Mouse (Mus musculus): ENCODE data around the gene Trappc3.

The Trappc3 gene

DNA sequence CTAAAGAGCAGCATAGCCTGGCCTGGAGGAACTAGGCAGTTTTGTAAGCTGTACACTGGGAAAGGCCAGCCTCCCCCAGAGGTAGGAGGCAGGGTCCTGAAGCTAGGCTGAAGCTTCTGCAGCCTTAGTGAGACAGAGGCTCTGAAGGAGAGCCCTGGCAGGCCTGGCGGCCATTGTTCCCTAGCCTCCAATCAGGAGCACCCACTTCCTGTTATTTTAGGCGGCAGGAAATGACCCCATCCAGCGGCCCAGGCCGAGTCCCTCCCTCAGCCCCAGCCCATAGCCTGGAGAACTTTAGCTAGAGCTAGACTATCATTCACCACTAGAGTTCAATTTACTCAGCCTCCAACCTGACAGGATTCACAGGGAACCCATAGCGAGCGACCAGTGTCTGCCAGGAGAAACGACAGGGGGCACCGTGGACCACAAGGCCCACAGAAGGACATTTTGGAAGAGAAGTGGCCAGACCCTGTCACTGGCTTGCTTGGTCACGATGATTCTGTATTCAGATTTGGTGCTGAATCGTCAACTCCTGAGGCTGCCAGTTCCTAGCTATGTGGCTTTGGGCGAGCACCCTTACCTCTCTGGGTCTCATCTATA is 10.4 kb upstream of the Trappc3 start:
- no peak for DNase-seq

DNA sequence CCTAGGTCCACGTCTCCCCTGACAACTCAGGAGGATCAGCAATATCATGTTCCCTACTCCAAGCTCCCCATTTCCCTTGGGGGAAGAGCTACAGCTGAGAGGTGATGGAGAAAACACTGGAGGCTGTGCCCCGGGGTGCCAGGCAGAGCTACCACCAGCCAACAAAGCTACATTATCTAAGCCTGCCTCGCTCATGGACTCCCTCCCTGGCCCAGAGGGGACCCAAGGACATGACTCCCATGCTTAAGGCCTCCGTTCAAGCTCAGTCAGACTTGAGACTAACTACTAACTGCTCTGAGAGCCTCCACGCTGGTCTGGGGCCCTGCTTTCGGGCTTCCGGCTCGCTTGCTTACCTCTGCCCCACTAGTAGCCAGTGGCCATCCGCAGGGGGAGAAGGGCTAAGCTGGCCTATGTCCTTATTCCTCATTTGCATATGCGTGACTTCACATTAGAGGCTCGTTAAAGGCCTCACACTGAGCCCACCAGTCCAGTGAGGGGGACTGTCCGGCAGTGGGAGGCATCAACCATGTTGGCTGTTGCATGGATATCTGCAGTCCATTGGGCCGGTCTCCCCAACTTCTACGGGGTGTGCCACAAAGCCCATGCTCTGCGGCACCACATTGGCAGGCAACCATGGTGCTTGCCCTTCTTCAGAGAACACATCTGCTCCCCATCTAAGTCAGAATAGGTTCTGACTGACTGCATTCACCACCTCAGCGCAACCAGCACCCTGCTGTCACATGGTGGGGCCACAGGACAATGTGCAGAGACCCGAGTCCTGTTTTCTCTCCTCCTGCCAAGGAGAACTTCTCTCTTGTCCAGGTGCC is 9.5 kb upstream of the Trappc3 start:
- no peak for DNase-seq

DNA sequence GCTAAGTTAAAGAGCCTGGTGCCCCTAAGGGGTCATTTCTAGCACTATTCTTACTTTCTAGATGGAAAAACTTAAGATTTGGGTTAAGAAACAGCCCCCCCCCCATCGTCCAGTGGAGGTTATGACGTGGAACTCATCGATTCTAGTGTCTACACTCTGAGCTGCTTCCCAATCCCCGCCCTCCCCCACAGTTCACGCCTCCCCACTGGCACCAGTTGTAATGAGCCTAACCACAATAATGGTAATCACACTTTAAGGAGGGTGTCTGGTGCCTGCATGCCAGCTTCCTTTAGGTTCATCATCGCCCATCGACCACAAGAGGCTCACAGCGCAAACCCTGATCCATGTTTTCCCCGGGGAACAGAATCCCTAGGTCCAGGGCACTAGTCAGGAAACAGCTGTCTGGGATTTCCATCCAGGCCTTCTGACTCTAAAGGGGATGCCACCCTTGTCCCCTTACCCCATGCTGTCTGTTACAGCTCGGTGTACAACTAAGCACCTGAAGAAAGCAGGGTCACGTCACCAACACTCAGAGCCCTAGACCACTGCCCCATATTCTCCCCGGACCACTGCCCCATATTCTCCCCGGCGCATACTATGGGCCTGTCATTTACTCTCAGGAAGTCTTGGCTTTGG is 8.4 kb upstream of the Trappc3 start:
- DNase-seq: no peak

DNA sequence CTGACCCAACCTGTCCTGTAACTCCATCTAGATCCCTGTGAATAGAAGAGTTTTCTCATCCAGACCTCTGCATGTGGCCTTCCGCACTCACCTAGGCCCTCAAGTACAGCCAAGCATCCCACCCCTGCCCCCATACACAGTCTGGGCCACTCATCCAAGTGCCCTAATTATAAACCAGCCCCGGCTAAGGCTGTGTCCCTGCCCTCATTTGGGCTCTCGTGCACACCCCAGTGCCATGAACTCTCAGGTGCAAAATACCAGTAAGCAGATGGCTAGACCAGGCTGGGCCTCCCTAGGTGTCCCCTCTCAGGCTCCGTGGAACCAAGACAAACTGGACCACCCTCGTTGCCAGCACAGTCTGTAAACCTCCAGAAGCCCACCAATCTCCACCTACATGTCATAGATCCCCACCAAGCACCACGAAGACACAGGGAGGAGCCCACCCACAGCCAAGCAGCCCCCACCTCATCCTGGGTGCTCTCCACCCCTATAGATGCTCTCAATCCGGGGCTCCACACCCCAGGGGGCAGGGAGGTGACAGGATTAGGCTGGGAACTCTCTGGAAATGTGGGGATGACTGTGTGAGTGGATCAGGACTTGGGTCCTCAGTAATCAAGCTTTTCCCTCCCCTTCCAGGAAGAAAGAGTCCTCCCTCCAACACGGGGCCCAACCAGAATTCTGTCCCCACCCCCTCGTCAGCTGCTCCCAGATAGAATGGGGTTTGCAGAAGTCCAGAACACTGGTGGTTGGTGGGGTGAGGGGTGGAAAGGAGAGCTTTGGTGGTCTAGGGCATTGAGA is 7.6 kb upstream of the Trappc3 start:
- DNase-seq: no peak

DNA sequence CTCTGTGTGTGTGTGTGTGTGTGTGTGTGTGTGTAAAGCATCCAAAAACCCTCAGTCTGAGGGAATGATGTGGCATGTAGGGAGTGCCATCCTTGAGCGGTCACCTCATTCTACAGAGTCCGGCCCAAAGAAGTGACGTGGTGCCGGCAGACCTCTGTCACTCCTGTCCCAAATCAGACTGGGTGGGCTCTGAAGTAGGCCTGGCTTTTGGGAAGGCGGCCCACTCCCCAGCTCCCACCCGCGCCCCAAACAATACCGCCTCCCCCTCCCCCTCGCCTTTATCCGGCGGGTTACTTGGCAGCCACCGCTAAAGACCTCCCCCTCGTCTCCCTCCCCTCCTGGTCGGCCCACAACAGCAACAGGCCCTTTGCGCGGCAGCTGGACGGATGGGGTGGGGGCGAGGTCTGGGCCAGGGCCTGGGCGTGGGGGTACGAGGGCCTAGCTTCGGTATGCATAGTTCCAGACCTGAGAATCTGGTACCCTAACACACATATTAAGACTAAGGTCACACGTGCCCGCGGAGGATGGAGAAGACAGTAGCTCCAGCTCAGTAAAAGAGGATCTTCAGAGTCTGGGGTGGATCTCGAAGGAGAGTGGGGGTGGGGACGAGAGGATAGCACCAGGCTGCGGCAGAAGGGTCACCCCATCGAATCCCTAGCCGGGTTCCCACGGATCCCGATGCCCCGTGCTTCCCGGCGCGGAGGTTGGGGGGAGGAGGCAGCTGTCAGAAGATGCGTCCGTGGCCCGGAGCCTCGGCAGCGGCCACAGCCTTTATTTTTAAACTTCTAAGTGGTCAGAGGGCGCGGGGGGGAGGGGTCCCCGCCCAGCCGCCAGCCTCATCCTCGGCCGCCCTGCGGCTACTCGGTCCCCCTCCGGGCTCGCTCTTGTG is 6.8 kb upstream of the Trappc3 start:
- DNase-seq: peak; percentile 73

DNA sequence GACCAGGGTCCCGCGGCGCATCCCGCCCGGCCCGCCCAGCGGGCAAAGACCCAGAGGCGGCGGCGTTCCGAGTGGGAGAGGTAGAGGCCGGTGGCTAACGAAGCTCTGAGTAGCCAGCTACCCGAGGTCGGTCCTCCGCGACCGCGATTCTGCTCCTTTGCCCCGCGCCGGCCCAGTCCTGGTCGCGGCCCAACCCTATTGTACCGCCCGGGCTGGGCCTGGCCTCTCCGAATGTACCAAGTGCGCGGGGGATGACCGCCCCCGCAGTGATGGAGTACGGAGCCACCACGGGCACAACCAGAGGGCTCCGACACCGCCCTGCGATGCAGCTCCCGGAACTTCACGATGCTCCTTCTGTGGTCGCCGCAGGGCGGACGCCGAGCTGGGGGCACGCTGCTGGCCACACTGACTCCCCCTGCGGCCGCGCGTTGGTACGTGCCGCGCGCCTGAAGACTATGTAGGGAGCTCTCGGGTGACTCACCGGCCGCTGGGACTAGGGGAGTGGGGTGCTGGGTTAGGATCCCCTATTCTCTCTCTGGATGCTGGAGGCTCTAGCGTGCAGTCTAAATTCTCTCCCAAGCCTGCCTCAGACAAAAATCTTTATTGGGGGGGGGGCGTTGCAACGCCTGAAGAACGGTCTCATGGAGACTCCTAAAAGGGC is 5.9 kb upstream of the Trappc3 start, which contains the start of gene Map7d1:
TSS of gene Map7d1 (minus strand) at position 213 of the 661 bp plus-strand sequence.
- DNase-seq: peak; percentile 92

DNA sequence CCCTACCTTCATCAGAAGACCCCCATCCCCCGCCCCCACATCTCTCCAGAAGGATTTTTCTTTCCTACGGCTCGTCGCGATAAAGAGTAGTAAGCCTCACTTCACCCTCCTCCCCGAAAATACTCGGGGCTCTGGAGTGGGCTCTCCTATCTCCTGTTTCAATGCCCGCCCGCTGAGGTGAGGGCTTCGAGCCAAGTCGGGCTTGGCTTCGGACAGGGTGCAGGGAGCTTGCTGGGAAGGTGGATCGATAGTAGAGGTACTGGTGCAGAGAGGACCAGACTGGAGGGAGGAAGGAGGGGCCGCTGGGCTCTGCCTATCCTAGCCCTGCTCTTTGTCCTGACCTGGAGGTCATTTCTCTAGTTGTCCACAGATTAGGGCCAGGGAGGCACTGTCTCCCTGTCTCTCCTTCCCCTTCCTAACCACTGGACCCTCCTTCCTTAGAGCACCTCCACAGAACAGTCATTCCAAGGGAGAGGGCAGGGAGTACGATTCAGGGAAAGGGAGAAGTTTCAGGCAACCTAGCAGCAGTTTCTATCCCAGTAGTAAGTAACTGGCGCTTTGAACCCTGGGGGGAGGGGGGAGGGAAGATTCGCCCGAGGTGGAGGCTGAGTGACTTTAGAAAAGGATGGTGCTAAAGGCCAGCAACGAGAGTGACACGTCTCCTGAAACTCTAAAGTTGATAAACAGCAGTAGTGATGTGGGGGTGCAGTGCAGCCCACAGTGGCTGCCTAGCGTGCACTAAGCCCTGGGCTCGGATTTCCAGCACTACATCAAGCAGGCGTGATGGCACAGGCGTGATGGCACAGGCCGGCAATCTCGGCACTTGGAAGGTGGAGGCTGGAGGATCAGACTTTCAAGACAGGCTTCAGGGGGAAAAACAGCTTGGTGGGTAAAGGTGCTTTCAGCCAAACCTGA is 4.9 kb upstream of the Trappc3 start:
- DNase-seq: peak; percentile 44

DNA sequence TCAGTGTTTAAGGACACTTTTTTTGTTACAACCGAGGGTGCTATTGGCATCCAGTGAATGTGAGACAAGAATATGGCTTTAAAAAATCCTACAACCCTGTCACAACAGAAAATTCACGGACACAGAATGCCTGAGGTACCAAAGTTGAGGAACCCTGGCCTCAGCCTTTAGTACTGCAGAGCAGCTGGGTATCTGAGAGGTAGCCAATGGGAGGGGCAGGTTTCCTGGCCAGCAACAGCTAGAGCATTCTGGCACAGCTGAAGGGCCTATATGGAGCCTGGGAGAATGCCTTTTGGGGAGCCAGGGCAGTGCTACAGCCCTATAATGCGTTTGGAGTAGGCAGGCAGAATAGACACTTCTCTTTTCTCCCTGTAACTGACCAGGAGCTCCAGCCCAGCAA is 3.1 kb upstream of the Trappc3 start:
- no peak for DNase-seq

DNA sequence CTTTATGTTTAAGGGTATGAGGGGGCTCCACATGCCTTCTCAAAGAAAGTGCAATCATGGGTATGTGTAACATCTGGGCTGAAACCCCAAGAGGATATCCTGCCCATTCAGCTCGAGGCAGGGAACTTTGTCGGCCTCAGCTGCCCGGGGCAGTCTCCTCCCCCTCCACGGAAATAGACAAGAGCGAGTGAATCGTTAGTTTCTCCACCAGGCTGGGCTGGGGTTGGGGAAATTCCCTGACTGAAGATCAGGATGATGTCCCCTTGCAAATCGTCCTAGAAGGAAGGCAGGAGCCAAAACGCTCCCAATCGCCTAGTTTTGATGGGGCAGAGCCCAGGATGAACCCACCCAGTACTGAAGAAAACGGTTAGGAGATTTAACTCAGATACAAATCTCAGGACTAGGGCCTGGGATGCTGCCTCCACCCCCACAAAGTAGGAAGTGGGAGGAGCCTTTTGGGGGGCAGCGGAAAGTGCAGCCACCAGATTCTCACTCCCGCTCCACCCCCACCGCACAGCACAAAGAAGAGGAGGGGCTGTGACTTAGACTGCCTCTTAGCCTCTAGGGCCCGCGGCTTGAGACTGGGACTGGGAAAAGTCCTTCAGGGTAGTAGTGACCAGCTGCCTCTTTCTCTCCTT is 2.5 kb upstream of the Trappc3 start:
- peak; percentile 78 for DNase-seq

DNA sequence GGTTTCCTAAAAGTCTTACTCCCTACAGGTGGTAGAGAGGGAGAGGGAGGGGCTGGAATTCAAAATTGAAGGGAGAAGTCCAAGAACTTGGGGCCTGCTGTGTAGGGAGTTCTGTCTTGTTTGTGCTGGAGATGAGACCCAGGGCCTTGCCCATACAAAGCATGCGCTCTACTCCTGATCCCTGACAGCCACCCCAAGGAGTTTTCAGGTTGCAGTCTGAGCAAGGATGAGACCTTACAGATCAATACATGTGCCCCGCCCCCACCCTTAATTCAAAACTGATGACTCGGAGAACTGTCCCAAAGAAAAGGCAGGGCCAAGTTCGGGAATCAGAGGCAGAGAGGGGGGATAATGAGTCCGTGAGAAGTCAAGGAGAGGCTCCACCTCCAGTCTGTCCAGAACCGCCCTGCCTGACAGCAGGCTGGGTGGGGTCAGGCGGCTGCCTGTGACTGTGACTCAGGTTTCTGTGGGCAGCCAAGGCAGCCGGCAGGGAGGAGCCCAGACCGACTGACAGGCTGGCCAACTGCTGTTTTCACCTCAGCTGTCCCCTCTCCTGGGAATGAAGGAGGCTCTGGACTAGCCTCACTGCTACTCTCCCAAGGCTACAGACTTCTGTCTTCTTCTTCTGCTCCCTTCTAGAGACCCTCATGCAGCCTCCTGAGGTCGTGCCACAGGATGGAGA is 1.5 kb upstream of the Trappc3 start:
- peak; percentile 42 for DNase-seq

DNA sequence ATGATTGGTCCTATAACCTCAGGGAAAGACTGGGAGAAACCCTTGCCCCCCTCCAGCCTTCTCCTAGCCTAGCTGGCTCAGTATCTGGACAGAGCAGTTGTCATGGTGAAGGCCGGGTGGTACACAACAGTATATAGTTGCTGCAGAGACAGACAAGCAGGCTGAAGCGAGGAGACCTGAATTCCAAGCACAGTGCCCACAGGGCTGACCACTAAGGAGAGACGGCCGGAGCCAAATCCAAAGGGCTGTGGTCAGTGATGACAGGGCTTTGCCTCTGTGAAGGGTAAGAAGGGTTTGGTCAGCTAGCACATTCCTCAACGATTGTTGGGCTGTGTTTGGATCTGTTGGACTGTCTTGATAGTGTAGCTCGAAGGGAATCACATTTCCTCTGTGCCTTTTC is 859 bp upstream of the Trappc3 start:
- DNase-seq: no peak

DNA sequence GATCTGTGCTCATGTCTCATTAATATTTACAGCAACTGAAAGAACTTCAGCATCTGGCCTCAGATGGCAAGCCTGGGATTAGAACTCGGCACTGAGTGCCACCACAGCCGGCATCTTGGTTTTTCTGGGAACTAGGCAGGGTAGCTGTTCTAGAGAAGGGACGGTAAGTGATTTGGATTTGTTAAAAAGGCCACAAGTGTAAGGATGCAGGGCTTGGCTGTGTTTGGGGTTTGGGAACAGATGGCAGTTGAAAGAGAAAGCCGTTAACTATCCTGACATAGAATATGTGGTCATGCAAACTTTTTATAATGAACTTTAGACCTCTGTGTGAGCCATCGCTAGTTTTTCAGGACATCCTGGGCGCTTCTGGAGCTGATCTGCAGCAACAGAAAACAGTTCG is 450 bp upstream of the Trappc3 start:
- DNase-seq: no peak

DNA sequence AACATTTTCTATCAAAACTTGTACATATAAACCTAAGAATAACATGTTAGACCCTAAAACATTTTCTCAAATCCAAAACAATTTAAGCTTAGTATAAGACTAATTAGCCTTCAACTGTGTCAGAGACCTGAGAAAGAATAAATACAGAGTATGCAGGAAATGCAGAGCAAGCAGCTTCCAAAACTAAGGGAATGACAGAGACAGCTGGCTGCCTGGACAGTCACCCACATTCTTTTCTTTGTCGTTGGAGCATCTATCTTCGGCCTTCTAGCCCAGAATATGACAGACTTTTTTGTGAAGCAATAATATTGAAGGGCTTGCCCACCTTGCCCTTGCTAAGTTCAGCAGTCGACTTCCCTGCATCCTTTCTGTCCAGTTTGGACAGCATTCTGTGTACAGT is 7.2 kb downstream of the Trappc3 start:
- no peak for DNase-seq

DNA sequence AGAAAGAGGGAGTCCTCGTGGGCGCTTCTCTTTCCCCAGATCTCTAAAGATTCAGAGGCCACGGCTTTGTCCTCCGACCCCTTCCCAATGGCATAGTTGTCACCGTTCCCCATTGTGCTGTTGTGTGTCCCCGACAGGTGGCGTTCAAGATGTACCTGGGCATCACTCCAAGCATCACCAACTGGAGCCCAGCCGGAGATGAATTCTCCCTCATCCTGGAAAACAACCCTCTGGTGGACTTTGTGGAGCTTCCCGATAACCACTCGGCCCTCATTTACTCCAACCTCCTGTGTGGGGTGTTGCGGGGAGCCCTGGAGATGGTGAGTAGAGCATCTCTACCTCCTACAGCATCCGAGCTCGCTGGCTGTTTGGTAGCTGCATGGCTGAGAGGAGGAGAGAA is 11.6 kb downstream of the Trappc3 start:
- DNase-seq: no peak

DNA sequence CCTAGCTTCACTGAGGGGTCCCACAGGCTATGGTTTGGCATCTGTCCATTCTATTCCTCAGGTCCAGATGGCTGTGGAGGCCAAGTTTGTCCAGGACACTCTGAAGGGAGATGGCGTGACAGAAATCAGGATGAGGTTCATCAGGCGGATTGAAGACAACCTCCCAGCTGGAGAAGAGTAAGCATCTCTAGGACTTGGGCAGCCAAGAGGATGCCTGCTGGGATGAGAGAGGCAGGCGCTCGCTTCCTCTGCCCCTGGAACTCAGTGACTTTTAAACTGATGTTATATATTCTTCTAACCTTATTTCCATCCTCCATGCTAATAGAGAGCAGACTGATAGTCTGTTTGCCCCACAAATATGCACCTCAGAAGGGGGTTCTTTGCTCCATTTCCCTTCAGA is 13.0 kb downstream of the Trappc3 start:
- DNase-seq: no peak

DNA sequence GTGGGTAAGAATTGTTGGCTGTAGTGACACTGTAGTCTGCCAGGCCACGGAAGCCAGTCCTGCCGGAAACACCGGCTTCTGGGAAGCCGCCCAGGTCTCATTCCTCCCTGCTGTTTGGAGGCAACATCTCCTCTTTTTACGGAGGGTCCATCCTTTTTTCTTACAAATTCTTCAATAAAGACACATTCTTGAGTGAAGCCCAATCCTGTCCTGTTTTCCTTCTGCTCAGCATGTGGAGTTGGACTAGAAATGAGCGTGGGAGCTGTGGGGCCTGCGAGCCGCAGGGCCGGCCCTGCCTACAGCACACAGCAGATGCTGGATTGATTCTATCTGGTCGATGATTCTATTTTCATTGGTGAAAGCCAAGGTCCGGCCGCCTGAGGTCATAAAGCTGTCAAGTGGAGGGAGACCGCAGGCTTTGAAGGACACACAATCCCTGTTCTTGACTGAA is 13.6 kb downstream of the Trappc3 start:
- DNase-seq: no peak

DNA sequence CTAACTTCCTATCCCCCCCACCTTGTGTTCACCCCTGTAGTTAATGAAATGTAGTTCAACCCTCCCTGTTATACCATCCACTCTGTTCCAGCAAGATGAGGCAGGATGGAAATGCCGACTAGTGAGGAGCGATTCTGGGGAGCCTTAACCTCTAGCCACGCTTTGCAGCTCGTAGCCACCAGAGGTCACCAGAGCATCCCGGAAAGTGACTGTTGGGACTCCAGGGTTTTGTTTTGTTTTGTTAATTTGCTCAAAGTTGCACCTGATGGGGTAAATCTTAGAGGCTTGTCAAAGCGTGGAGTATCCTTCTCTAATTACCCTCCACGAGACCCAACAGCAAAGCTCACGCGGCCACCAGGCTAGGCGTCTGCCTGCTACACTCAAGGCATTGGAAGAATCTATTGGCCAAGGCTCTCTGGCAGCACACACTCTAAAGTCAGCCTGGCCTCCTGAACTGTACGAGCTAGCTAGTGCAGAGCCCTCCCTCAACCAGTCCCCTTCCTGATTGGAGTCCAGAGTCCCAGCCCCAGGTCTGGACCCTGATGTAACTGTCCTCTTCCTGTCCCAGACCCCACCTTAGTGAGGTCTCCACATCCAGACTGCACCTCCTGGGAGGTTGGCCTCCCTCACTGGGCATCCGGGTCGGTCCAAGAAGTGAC is 15.9 kb downstream of the Trappc3 start:
- DNase-seq: peak; percentile 69

DNA sequence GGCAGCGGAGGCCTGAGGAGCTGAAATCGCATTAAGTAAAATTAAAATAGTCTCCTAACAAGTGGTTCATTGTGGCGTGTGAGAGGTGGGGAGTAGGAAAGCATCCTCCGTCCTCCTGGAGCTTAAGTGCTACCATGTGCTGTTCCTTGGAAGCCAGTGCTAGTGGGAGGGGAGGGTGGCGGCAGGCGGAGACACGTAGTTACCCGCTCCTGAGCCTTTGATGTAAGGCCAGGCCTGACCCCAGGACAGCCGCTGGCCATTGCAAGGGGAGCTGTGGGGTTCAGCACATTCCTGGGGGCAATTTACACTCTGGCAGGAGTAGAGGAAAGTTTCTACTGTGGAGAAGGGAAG is 16.4 kb downstream of the Trappc3 start:
- no peak for DNase-seq

DNA sequence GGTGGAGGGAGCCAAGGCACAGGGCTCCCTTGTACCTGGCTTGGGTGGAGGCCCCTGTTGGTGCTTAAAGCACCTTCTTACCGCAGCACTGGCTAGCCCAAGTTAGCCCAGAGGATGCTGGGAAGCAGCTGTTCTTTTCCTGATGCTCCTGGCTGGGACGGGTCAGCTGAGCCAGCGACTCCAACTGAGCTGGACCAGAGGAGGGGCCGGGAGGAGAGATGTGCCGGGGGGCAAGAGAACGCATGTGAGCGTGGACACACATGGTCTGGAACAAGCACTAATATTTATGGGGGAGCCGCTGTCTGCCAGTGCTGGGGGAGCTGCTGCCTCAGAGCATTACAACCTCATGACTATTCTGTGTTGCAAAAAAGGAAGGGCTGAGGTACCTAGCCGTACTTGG is 16.8 kb downstream of the Trappc3 start:
- DNase-seq: no peak
